In genomic region chr2:102024483-102024882, GRCm38 (mm10) we compare ENCODE assay signal across 27 mouse cellular contexts.
DNase-seq lines count a peak whose midpoint lies in the region; ATAC-seq lines count a peak whose summit lies in the region.
"Had no signal": no experiment of that assay in that cellular context is flagged by ENCODE, and none has a peak within 500 bp of the region (broad histone marks: within the 10 kb centered on the region; RNA-seq: fewer than 3 reads in every experiment).

No protein-coding gene starts in this region.

- DNase-seq in retina, postnatal 1 day, result peak; percentile 83
- no peak for DNase-seq in left cerebral cortex, adult 11 months (ENCODE audit: low spot score)
- no peak for DNase-seq in frontal cortex, postnatal 10 days (ENCODE audit: low spot score in 2 of 2)
- DNase-seq: adrenal gland, adult 8-10 months; cerebellum, adult 9-10 months; gastrocnemius, postnatal 14 days; heart, adult 11 months; kidney, adult 11 months; kidney, postnatal 36 days; layer of hippocampus, adult 9-11 months; left cerebral cortex, postnatal 4 days; lung, postnatal 36 days; right cerebral cortex, postnatal 25 days; thymus, postnatal 14 days had no signal

- no peak overlapping the region for H3K4me2 ChIP-seq in midbrain, embryonic 13.5 days (replicated peaks)
- H3K4me2 ChIP-seq in midbrain, embryonic 15.5 days, result no peak overlapping the region
- no peak overlapping the region for H3K4me2 ChIP-seq in forebrain, embryonic 12.5 days
- H3K4me2 ChIP-seq in hindbrain, embryonic 13.5 days, result no peak overlapping the region
- H3K4me2 ChIP-seq: embryonic facial prominence, embryonic 15.5 days; heart, embryonic 11.5 days; kidney, embryonic 15.5 days; limb, embryonic 15.5 days; liver, embryonic 15.5 days; lung, embryonic 15.5 days had no signal

- H3K9me3 ChIP-seq in midbrain, embryonic 13.5 days, result no peaks in the 10 kb centered on the region
- H3K9me3 ChIP-seq in midbrain, embryonic 15.5 days, result no peaks in the 10 kb centered on the region
- H3K9me3 ChIP-seq in forebrain, embryonic 12.5 days, result no peaks in the 10 kb centered on the region
- H3K9me3 ChIP-seq in hindbrain, embryonic 13.5 days, result no peaks in the 10 kb centered on the region
- H3K9me3 ChIP-seq: embryonic facial prominence, embryonic 15.5 days; G1E; kidney, embryonic 15.5 days; limb, embryonic 15.5 days; liver, embryonic 15.5 days; lung, embryonic 15.5 days; megakaryocyte, embryonic 14.5 days had no signal

- H3K27ac ChIP-seq in midbrain, embryonic 13.5 days, result 0 out of 2 replicates have a peak overlapping the region, but pooled peaks have one; percentile 41
- H3K27ac ChIP-seq in midbrain, embryonic 15.5 days, result no peak overlapping the region
- H3K27ac ChIP-seq in forebrain, embryonic 12.5 days, result peak overlapping the region; percentile 87
- H3K27ac ChIP-seq in hindbrain, embryonic 13.5 days, result peak overlapping the region; percentile 55; the same call in 1 of the 2 replicates
- H3K27ac ChIP-seq: embryonic facial prominence, embryonic 15.5 days; kidney, embryonic 15.5 days; limb, embryonic 15.5 days; liver, embryonic 15.5 days; lung, embryonic 15.5 days had no signal

- no peaks in the 10 kb centered on the region for H3K27me3 ChIP-seq in midbrain, embryonic 13.5 days
- H3K27me3 ChIP-seq in midbrain, embryonic 15.5 days (replicated peaks), result no peaks in the 10 kb centered on the region
- H3K27me3 ChIP-seq in forebrain, embryonic 12.5 days, result no peaks in the 10 kb centered on the region
- H3K27me3 ChIP-seq in hindbrain, embryonic 13.5 days, result no peaks in the 10 kb centered on the region
- H3K27me3 ChIP-seq: CH12.LX; embryonic facial prominence, embryonic 15.5 days; limb, embryonic 15.5 days; liver, embryonic 15.5 days; lung, embryonic 15.5 days had no signal

- ATAC-seq in midbrain, embryonic 13.5 days, result 0 out of 2 replicates have a peak, but pooled peaks have one; percentile 13
- ATAC-seq in midbrain, embryonic 15.5 days (replicated peaks), result no peak
- ATAC-seq in forebrain, embryonic 12.5 days (ENCODE audit: low FRiP score), result peak; percentile 79
- ATAC-seq in hindbrain, embryonic 13.5 days (ENCODE audit: low FRiP score), result 0 out of 2 replicates have a peak, but pooled peaks have one; percentile 36

- H3K36me3 ChIP-seq in midbrain, embryonic 13.5 days, result no peaks in the 10 kb centered on the region
- H3K36me3 ChIP-seq in midbrain, embryonic 15.5 days (replicated peaks), result no peaks in the 10 kb centered on the region
- H3K36me3 ChIP-seq in forebrain, embryonic 12.5 days (replicated peaks), result no peaks in the 10 kb centered on the region
- no peaks in the 10 kb centered on the region for H3K36me3 ChIP-seq in hindbrain, embryonic 13.5 days
- H3K36me3 ChIP-seq: embryonic facial prominence, embryonic 15.5 days; G1E; kidney, embryonic 15.5 days; liver, embryonic 15.5 days; lung, embryonic 15.5 days had no signal

- WGBS in midbrain, embryonic 13.5 days, result 85% methylated on average over 8 of the region's 8 CpGs
- 79% methylated on average over 8 of the region's 8 CpGs for WGBS in midbrain, embryonic 15.5 days
- 67% methylated on average over 8 of the region's 8 CpGs for WGBS in forebrain, embryonic 12.5 days
- 76% methylated on average over 8 of the region's 8 CpGs for WGBS in hindbrain, embryonic 13.5 days

- H3K9ac ChIP-seq in midbrain, embryonic 13.5 days (replicated peaks), result no peak overlapping the region
- H3K9ac ChIP-seq in midbrain, embryonic 15.5 days, result no peak overlapping the region
- no peak overlapping the region for H3K9ac ChIP-seq in forebrain, embryonic 12.5 days
- no peak overlapping the region for H3K9ac ChIP-seq in hindbrain, embryonic 13.5 days
- H3K9ac ChIP-seq: embryonic facial prominence, embryonic 15.5 days; kidney, embryonic 15.5 days; limb, embryonic 15.5 days; liver, embryonic 15.5 days; lung, embryonic 15.5 days had no signal

- H3K4me1 ChIP-seq in midbrain, embryonic 13.5 days (replicated peaks), result peaks cover 48% of the 10 kb centered on the region
- H3K4me1 ChIP-seq in midbrain, embryonic 15.5 days, result peaks cover 22% of the 10 kb centered on the region
- peaks cover 60% of the 10 kb centered on the region for H3K4me1 ChIP-seq in forebrain, embryonic 12.5 days
- H3K4me1 ChIP-seq in hindbrain, embryonic 13.5 days (replicated peaks), result peaks cover 59% of the 10 kb centered on the region
- H3K4me1 ChIP-seq: liver, embryonic 15.5 days had no signal

- no peak overlapping the region for H3K4me3 ChIP-seq in midbrain, embryonic 13.5 days (replicated peaks)
- H3K4me3 ChIP-seq in midbrain, embryonic 15.5 days, result no peak overlapping the region
- no peak overlapping the region for H3K4me3 ChIP-seq in forebrain, embryonic 12.5 days (replicated peaks)
- H3K4me3 ChIP-seq in hindbrain, embryonic 13.5 days, result no peak overlapping the region
- H3K4me3 ChIP-seq: embryonic facial prominence, embryonic 15.5 days; kidney, embryonic 15.5 days; limb, embryonic 15.5 days; liver, embryonic 15.5 days; lung, embryonic 15.5 days; megakaryocyte, embryonic 14.5 days had no signal
